Mouse (Mus musculus): Measurements from ENCODE around the gene Cd209c.

Cd209c gene
- long read RNA-seq, experiment 1, result 0 reads
- long read RNA-seq, experiment 2, result 0 reads

DNA sequence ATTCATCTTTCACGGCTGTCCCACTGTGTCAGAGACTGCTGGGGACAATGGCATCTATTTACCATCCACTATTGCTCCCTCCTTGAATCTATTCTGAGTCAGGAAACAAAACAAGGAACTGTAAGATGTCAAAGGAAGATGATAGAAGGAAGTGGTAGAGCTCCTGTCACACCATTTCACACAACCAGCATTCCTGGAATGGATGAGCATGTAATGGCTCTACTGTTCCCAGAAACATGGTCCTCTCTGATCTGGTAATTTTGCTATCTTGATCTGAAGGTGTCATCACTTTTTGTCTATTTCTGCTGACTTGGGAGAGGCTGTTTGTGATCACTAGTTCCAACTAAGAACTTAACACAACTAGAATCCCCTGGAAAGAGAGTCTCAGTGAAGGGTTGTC lies at the start of gene Cd209c:
TSS of gene Cd209c (minus strand) at position 101 of the 400 bp plus-strand sequence.
- intact Hi-C loops (cut with DNase I), result loop anchor here (5.0 kb wide), 1 partner anchor 237 kb away; no protein-coding TSS in a partner anchor

DNA sequence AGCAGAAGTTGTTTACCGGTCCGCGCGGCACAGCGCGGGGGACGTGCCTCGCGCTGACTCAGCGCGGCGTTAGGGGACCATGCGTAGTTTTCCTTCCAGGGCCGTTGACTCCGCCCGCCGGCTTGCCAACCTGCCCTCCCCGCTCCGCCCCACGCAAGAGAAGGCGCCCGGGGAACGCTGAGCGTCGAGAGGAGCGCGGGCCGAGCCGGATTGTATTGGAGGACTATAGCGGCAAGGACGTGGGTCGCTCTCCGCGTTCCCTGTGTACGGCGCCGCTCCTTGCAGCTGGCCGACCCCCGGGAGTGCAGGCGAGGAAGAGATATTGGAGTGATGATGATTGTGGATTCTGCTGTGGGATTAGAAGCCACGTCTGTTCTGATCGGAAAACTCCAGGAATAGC lies 39.7 kb upstream of the Cd209c start:
- intact Hi-C loops (cut with DNase I), result no loop called here

DNA sequence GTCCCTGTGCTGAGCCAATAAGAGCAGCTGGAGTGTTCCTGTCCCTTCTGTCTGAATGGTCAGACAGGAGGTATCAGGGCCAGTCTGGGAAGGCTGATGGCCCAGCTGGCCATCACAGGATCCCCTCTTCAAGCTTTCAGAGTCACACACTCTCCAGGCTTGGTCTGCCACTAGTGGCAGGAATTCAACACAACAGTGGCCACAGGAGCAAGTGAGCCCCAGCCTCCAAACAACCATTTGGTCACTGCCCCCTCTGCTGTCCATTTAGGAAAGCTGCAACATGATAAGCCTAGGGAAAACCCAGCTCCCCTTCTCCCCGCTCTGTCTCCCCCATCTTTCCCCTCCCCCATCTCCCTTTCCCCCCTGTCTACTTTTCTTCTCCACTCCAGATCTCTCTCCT lies 1.5 kb upstream of the Cd209c start:
- intact Hi-C loops (cut with DNase I), result loop anchor here (5.0 kb wide), 1 partner anchor 239 kb away; no protein-coding TSS in a partner anchor

DNA sequence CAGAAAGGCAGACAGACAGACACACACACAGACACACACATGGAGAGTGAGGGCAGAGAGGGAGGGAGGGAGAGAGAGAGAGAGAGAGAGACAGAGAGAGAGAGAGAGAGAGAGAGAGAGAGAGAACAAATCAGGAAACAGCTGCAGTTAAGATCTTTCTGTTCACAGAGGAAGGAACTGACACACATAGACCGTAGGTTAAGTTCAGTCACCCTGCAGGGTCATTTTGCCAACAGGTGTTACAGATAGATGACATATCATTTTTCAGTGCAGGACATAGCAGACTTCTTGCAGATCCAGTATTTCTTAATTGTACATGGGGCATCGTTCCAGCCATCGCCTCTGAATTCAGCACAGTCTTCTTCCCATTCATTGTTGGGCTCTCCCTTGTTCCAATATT lies 14.5 kb downstream of the Cd209c start:
- intact Hi-C loops (cut with DNase I), result no loop called here

DNA sequence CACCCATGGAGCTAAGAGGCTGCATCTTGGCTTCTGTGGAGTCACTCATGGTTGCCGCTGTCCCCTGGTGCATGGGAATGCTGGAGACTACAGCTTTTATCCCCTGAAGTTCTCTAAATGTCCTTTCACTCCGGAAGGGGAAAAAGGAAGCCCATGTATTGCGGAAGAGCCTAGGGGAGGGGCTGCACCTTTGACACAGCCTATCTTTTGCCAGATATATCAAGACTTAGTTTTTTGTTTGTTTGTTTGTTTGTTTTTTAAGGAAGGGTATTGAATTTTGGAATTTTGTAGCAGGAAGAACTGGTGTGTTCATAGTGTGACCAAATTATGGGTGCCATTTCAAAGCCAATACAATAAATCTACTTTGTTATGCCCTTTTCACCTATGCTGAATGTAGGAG lies 27.8 kb downstream of the Cd209c start, which contains the start of gene Cd209b:
TSS of gene Cd209b (minus strand) at position 101 of the 400 bp plus-strand sequence.
- intact Hi-C loops (cut with DNase I), result no loop called here
